Mouse (Mus musculus) urinary bladder, postnatal 10 days (tissue): ENCODE data around the gene Capn9.

Experiments
- DNase-seq: peaks from one replicate; pipeline ENCODE4 v3.0.0; 2022; ENCODE audit warnings: low spot score

The Capn9 gene

GRCm38 (mm10) chr8:124575811-124576210, at the start of gene Capn9:
Gene Capn9, plus strand, starts transcription at chr8:124576111.
- DNase-seq, result no peak

GRCm38 (mm10) chr8:124526261-124526660, 49.6 kb upstream of the Capn9 start:
- no peak for DNase-seq

- DNase-seq, result no peak
Observed at GRCm38 (mm10) chr8:124530076-124530475, 45.8 kb upstream of the Capn9 start.

- no peak for DNase-seq
Observed at GRCm38 (mm10) chr8:124530556-124530955, 45.4 kb upstream of the Capn9 start.

GRCm38 (mm10) chr8:124530996-124531395, 44.9 kb upstream of the Capn9 start:
- no peak for DNase-seq

GRCm38 (mm10) chr8:124532626-124533025, 43.3 kb upstream of the Capn9 start:
- DNase-seq, result no peak

- no peak for DNase-seq
Observed at GRCm38 (mm10) chr8:124535451-124535850, 40.5 kb upstream of the Capn9 start.

- no peak for DNase-seq
Observed at GRCm38 (mm10) chr8:124540906-124541305, 35.0 kb upstream of the Capn9 start.

GRCm38 (mm10) chr8:124542001-124542400, 33.9 kb upstream of the Capn9 start:
- no peak for DNase-seq

- no peak for DNase-seq
Observed at GRCm38 (mm10) chr8:124543272-124543671, 32.6 kb upstream of the Capn9 start.

- no peak for DNase-seq
Observed at GRCm38 (mm10) chr8:124546371-124546770, 29.5 kb upstream of the Capn9 start.

- DNase-seq, result no peak
Observed at GRCm38 (mm10) chr8:124546815-124547214, 29.1 kb upstream of the Capn9 start.

- DNase-seq, result no peak
Observed at GRCm38 (mm10) chr8:124547269-124547668, 28.6 kb upstream of the Capn9 start.

- no peak for DNase-seq
Observed at GRCm38 (mm10) chr8:124548187-124548586, 27.7 kb upstream of the Capn9 start.

- DNase-seq, result no peak
Observed at GRCm38 (mm10) chr8:124551011-124551661, 24.8 kb upstream of the Capn9 start.

- DNase-seq, result no peak
Observed at GRCm38 (mm10) chr8:124555113-124555750, 20.7 kb upstream of the Capn9 start.

- DNase-seq, result no peak
Observed at GRCm38 (mm10) chr8:124556164-124556563, 19.7 kb upstream of the Capn9 start.

- no peak for DNase-seq
Observed at GRCm38 (mm10) chr8:124556658-124557057, 19.3 kb upstream of the Capn9 start.

- DNase-seq, result no peak
Observed at GRCm38 (mm10) chr8:124557476-124557875, 18.4 kb upstream of the Capn9 start.

- no peak for DNase-seq
Observed at GRCm38 (mm10) chr8:124567126-124567525, 8.8 kb upstream of the Capn9 start.

GRCm38 (mm10) chr8:124567584-124567983, 8.3 kb upstream of the Capn9 start:
- DNase-seq, result no peak

GRCm38 (mm10) chr8:124569100-124569499, 6.8 kb upstream of the Capn9 start:
- DNase-seq, result no peak

- DNase-seq, result no peak
Observed at GRCm38 (mm10) chr8:124569593-124569992, 6.3 kb upstream of the Capn9 start, which contains the start of gene Agt. Gene Agt, minus strand, starts transcription at chr8:124569706.
